Mouse (Mus musculus) embryonic fibroblast, embryonic 13.5 days (primary cell): ENCODE results near the gene Gm10024.

Experiments
- CTCF ChIP-seq: IDR thresholded peaks from 2 replicates; pipeline ENCODE4 v1.5.1; 2011; ENCODE audit warnings: mild to moderate bottlenecking, control low read depth, low read length, moderate library complexity, borderline replicate concordance; ENCODE audit not compliant: insufficient read depth
- POLR2A ChIP-seq: IDR thresholded peaks from 2 replicates; pipeline ENCODE4 v1.6.1; 2011; ENCODE audit warnings: low read depth, mild to moderate bottlenecking, control low read depth, low read length, moderate library complexity

- TF ChIP-seq CTCF = no peak
- no peak for TF ChIP-seq POLR2A
Measured at GRCm38 (mm10) chr10:77709831-77710230, 1.4 kb upstream of the Gm10024 start.
